Mouse (Mus musculus) forebrain, embryonic 16.5 days (tissue): ENCODE results near the gene Insl6. TPM values are rescaled to one million over a fixed set of nuclear protein-coding genes. Genes with fewer than 3 reads are reported as not detected.
A peak's percentile ranks its signal among the peaks of the same experiment; 100 is the strongest.

Source experiments
- ATAC-seq: fragments of 200-750 bp; cut with Nextera tagmentation; 2 replicates; pipeline ENCODE4 v1.8.0; 2017; ENCODE audit warnings: mild to moderate bottlenecking, moderate library complexity
- H3K27ac ChIP-seq: fragments of 300-500 bp; sonication (generic); 2 replicates; pipeline ENCODE4 v1.5.1; 2014; ENCODE audit warnings: low read length, control low read depth
- H3K27me3 ChIP-seq: fragments of 300-500 bp; sonication (generic); replicated peaks from 2 replicates; pipeline ENCODE4 v1.6.1; 2014; ENCODE audit warnings: low read length; ENCODE audit not compliant: control insufficient read depth, insufficient read depth
- H3K36me3 ChIP-seq: fragments of 300-500 bp; sonication (generic); 2 replicates; pipeline ENCODE4 v1.6.1; 2014; ENCODE audit not compliant: control insufficient read depth, insufficient read depth
- H3K4me1 ChIP-seq: fragments of 300-500 bp; sonication (generic); replicated peaks from 2 replicates; pipeline ENCODE4 v1.6.1; 2014; ENCODE audit warnings: low read length; ENCODE audit not compliant: control insufficient read depth, insufficient read depth
- H3K4me2 ChIP-seq: fragments of 300-500 bp; sonication (generic); 2 replicates; pipeline ENCODE4 v1.6.1; 2014; ENCODE audit warnings: mild to moderate bottlenecking, low read length, control low read depth
- H3K4me3 ChIP-seq: fragments of 300-500 bp; sonication (generic); replicated peaks from 2 replicates; pipeline ENCODE4 v1.5.1; 2014; ENCODE audit warnings: mild to moderate bottlenecking, low read length, control low read depth
- H3K9ac ChIP-seq: fragments of 300-500 bp; sonication (generic); replicated peaks from 2 replicates; pipeline ENCODE4 v1.6.1; 2014; ENCODE audit warnings: low read depth, low read length, control low read depth
- H3K9me3 ChIP-seq: fragments of 300-500 bp; sonication (generic); 2 replicates; pipeline ENCODE4 v1.6.1; 2016; ENCODE audit warnings: low read length; ENCODE audit not compliant: control insufficient read depth
- WGBS: fragments of 180-500 bp; shearing (Covaris S2); extraction: QIAGEN DNeasy Blood & Tissue Kit; methylation state at CpG from one replicate; pipeline ENCODE4 v1.1.7; 2014; 5-methylcytosine and 5-hydroxymethylcytosine counted together
- polyA plus RNA-seq: library from polyadenylated mRNA; unstranded; fragments of >200 nt; fragmentation: Nextera tagmentation; extraction: Ambion mirVana; gene quantifications from 2 replicates; pipeline ENCODE4 v1.2.1, GENCODE M21; 2015

Insl6 gene
- polyA plus RNA-seq, 1 experiment from 2014 or later: 1.2 TPM

DNA sequence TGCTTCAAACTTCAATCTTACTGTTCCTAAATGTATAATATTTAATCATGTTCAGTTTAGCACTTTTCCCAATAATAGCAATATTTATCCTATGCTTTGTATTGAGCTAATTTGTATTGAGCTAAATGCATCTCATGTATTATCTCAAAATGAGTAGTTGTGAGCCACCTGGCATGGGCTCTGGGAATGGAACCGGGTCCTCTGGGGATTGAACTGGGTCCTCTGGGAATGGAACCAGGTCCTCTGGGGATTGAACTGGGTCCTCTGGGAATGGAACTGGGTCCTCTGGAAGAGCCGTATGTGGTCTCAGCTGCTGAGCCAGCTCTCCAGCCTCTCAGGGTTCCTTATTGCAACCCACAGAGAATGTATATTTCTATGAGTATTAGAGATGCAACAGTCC, 23.0 kb downstream of the Insl6 start:
- no peak for ATAC-seq

DNA sequence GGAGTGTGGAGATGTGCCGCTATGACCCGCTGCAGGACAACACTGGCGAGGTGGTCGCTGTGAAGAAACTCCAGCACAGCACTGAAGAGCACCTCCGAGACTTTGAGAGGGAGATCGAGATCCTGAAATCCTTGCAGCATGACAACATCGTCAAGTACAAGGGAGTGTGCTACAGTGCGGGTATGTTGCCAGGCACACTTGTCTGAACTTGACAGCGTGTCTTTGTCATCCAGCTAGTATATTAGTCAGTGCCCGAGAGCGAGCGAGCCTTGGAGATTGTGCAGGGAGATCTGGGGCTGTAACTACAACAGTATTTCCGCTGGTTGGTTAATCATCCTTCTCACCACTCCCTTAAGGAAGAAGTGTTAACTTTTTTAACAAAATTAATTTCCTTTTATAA, 24.2 kb downstream of the Insl6 start:
- H3K9ac ChIP-seq: no peak overlapping the region
- H3K4me2 ChIP-seq: no peak overlapping the region
- 77% methylated on average over 13 of the region's 13 CpGs for WGBS
- no peaks in the 10 kb centered on the region for H3K27me3 ChIP-seq
- ATAC-seq: no peak
- no peaks in the 10 kb centered on the region for H3K9me3 ChIP-seq
- peaks cover 23% of the 10 kb centered on the region for H3K36me3 ChIP-seq
- H3K27ac ChIP-seq: no peak overlapping the region
- H3K4me1 ChIP-seq: peaks cover 3% of the 10 kb centered on the region; the same call in 1 of the 2 replicates
- no peak overlapping the region for H3K4me3 ChIP-seq

More for the DNA sequence above, 23.0 kb downstream of the Insl6 start:
- Histone ChIP-seq H3K27ac (no peak overlapping the region), H3K4me3 (no peak overlapping the region), H3K4me2 (no peak overlapping the region), H3K36me3 (peaks cover 21% of the 10 kb centered on the region), H3K27me3 (no peaks in the 10 kb centered on the region), H3K9ac (no peak overlapping the region), H3K4me1 (peaks cover 3% of the 10 kb centered on the region; the same call in 1 of the 2 replicates), H3K9me3 (no peaks in the 10 kb centered on the region)
- 95% methylated on average over 2 of the region's 2 CpGs for WGBS

DNA sequence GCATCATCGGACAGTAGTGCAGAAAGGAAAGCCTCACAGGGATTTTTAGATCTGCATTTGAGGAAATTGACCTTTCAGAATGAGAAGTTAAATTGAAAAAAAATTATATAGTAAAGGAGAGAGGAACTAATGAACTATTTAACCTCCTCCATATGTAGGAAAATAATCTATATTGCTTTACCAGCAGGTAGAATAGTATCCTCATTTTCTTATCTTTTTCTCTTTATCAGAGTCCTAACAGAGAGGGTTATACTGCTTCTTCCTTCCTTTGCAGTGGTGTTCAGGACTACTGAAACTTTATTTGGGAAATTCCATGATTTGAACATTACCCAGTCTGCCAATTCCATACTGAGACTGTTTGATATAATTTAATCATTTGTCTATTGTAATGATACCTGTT, 27.8 kb downstream of the Insl6 start:
- Histone ChIP-seq H3K9ac (no peak overlapping the region), H3K27me3 (no peaks in the 10 kb centered on the region), H3K4me2 (no peak overlapping the region), H3K4me1 (no peaks in the 10 kb centered on the region), H3K36me3 (peaks cover 26% of the 10 kb centered on the region), H3K27ac (no peak overlapping the region), H3K9me3 (no peaks in the 10 kb centered on the region), H3K4me3 (no peak overlapping the region)
- WGBS: 95% methylated on average over 1 of the region's 1 CpGs
- no peak for ATAC-seq

DNA sequence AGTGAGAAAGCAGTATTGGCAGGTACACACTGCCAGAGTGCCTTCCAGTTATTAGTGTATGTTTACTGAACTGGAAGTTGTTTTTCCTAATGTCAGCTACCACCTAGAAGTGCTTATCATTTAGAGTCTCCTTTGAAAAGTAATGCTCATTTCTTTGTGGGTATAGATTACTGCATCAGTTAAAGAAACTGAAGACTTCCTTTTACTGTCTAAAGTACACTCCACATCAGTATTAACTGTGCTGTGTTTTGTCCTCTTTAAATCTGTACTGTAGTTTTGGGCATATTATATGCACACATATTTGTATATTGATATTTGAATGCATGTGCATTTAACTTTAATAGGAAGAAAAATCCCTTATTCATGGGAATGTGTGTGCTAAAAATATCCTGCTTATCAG, 29.0 kb downstream of the Insl6 start:
- H3K9me3 ChIP-seq: no peaks in the 10 kb centered on the region
- no peak overlapping the region for H3K4me3 ChIP-seq
- H3K36me3 ChIP-seq: peaks cover 31% of the 10 kb centered on the region
- no peak overlapping the region for H3K9ac ChIP-seq
- H3K4me1 ChIP-seq: no peaks in the 10 kb centered on the region
- H3K27ac ChIP-seq: no peak overlapping the region
- ATAC-seq: no peak
- H3K4me2 ChIP-seq: no peak overlapping the region
- no peaks in the 10 kb centered on the region for H3K27me3 ChIP-seq

GRCm38 (mm10) chr19:29294756-29295155, 30.4 kb downstream of the Insl6 start:
- Histone ChIP-seq H3K36me3 (peaks cover 22% of the 10 kb centered on the region), H3K4me2 (no peak overlapping the region), H3K27me3 (no peaks in the 10 kb centered on the region), H3K4me3 (no peak overlapping the region), H3K9me3 (no peaks in the 10 kb centered on the region), H3K27ac (no peak overlapping the region), H3K4me1 (no peaks in the 10 kb centered on the region), H3K9ac (no peak overlapping the region)
- ATAC-seq: no peak
- WGBS: 77% methylated on average over 2 of the region's 2 CpGs

- Histone ChIP-seq H3K4me1 (no peaks in the 10 kb centered on the region), H3K9ac (no peak overlapping the region), H3K4me2 (no peak overlapping the region), H3K9me3 (no peaks in the 10 kb centered on the region), H3K4me3 (no peak overlapping the region), H3K36me3 (peaks cover 17% of the 10 kb centered on the region), H3K27me3 (no peaks in the 10 kb centered on the region), H3K27ac (no peak overlapping the region)
- no peak for ATAC-seq
- 86% methylated on average over 4 of the region's 4 CpGs for WGBS
These were observed 32.6 kb downstream of the Insl6 start for GRCm38 (mm10) chr19:29292546-29292945.

DNA sequence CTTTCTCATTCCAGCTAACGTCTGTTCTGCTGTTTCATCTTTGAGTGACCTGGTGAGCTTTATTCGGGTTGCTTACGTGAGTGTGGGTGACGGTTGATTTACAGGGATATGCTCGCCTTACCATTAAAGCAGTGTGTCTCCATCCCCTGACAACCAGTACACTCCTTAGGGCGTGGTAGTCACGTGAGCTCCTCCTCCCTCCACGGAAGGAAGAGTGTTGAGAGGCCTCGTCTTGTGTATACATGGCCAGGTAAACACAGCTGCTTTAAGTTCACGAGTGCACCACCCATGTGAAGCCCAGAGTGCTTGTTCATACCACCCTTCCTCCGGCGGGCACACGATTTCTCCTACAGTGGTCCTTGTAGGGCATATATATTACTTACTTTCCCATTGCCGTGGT, 33.6 kb downstream of the Insl6 start:
- H3K4me3 ChIP-seq: no peak overlapping the region
- ATAC-seq: no peak
- H3K9me3 ChIP-seq: no peaks in the 10 kb centered on the region
- no peaks in the 10 kb centered on the region for H3K4me1 ChIP-seq
- 89% methylated on average over 14 of the region's 14 CpGs for WGBS
- no peak overlapping the region for H3K27ac ChIP-seq
- no peak overlapping the region for H3K9ac ChIP-seq
- peaks cover 19% of the 10 kb centered on the region for H3K36me3 ChIP-seq
- no peak overlapping the region for H3K4me2 ChIP-seq
- H3K27me3 ChIP-seq: no peaks in the 10 kb centered on the region

DNA sequence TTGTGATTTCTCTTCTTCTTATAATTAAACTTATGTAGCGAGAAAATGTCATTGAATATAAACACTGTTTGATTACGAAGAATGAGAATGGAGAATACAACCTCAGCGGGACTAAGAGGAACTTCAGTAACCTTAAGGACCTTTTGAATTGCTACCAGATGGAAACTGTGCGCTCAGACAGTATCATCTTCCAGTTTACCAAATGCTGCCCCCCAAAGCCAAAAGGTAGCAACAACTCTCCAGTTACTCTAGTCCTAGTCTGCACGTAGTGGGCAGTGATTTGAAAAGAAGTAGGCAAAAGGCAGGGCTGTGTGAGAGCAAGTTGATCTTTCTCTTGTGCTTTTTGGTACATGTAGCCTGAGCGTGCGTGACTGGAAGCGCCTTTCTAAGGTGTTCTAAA, 37.3 kb downstream of the Insl6 start:
- H3K9me3 ChIP-seq: no peaks in the 10 kb centered on the region
- no peaks in the 10 kb centered on the region for H3K27me3 ChIP-seq
- peaks cover 16% of the 10 kb centered on the region for H3K36me3 ChIP-seq
- H3K9ac ChIP-seq: no peak overlapping the region
- WGBS: 74% methylated on average over 8 of the region's 8 CpGs
- ATAC-seq: no peak
- H3K4me3 ChIP-seq: no peak overlapping the region
- H3K27ac ChIP-seq: no peak overlapping the region
- no peak overlapping the region for H3K4me2 ChIP-seq
- peaks cover 8% of the 10 kb centered on the region for H3K4me1 ChIP-seq

- 8% methylated on average over 7 of the region's 7 CpGs for WGBS
- Histone ChIP-seq H3K4me1 (peaks cover 8% of the 10 kb centered on the region), H3K27ac (peak overlapping the region; percentile 35; the same call in 1 of the 2 replicates), H3K4me3 (no peak overlapping the region), H3K4me2 (no peak overlapping the region; the same call in 1 of the 2 replicates), H3K9me3 (no peaks in the 10 kb centered on the region), H3K36me3 (peaks cover 8% of the 10 kb centered on the region; the same call in 1 of the 2 replicates), H3K27me3 (no peaks in the 10 kb centered on the region), H3K9ac (0 out of 2 replicates have a peak overlapping the region, but pooled peaks have one; percentile 9)
- ATAC-seq: peak; percentile 75
These were observed 39.7 kb downstream of the Insl6 start for GRCm38 (mm10) chr19:29285451-29285869.

DNA sequence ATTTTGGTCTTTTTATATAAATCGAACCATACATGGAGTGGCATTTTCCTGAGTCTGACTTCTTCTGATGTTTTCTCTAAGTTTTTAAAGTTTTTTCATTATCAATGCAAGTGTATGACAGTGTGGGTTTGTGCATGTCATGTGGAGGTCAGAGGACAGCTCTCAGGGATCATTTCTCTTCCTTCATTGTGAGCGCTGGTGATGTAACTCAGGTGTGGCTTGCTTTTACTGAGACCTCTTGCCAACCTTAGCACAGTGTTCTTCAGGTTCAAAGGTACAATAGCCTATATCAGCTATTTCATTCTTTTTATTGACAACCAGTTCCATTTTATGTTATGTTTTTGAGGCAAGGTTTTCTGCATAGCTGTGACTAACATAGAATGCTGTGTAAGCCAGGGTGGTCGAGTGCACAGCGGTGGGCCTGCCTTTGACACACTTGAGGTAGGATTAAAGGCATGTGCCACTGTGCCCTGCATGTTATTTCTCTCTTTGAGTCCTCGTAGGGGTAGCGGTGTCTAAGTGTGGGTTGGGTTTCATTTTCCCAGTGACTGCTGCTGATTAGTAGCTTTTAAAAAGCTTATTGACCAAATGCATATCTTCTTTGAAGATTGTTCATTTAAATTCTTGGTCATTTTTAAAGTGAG, 46.1 kb downstream of the Insl6 start:
- no peaks in the 10 kb centered on the region for H3K4me1 ChIP-seq
- H3K27me3 ChIP-seq: no peaks in the 10 kb centered on the region
- peaks cover 17% of the 10 kb centered on the region for H3K36me3 ChIP-seq
- H3K9me3 ChIP-seq: no peaks in the 10 kb centered on the region
- no peak overlapping the region for H3K4me2 ChIP-seq
- no peak for ATAC-seq
- H3K4me3 ChIP-seq: no peak overlapping the region
- no peak overlapping the region for H3K27ac ChIP-seq
- no peak overlapping the region for H3K9ac ChIP-seq
- WGBS: 78% methylated on average over 6 of the region's 6 CpGs
